Mouse (Mus musculus) left cerebral cortex, postnatal 25 days (tissue): ENCODE data around the gene Srcap. TPM values are rescaled to one million over a fixed set of nuclear protein-coding genes. Genes with fewer than 3 reads are reported as not detected.

Experiments used
- microRNA-seq, 2 experiments: library from miRNA; unstranded; fragments of <30 nt; microRNA quantifications; one replicate each; pipeline ENCODE4 v1.2.0; 2022
- total RNA-seq, 2 experiments: library from RNA; stranded (reverse); gene quantifications; 2 replicates each; pipeline ENCODE4 v1.2.3; 2021

Srcap gene
- total RNA-seq, 2 experiments from 2014 or later, result 101 to 116 TPM

Small RNAs within 50 kb of the gene (microRNA-seq; reads per million reads assigned to microRNA genes)
- 0 reads per million in 2 experiments for gene Gm47278
- gene Mir7060, result 0 reads per million in 2 experiments

Other genes starting within 250 kb of the Srcap start
- 10 to 100 TPM; 40.5 to 41.3 TPM for gene Sephs2, start 237.9 kb upstream of the Srcap start, total RNA-seq
- under 1 TPM; 0.34 to 0.94 TPM for gene Itgal, start 215.7 kb upstream of the Srcap start, total RNA-seq
- gene Zfp768, start 166.4 kb upstream of the Srcap start, total RNA-seq, result 10 to 100 TPM; 11.7 TPM
- 1 to 10 TPM; 5.4 to 6.7 TPM for gene Zfp747, start 135.9 kb upstream of the Srcap start, total RNA-seq
- 1 to 10 TPM; 2.8 to 4.0 TPM for gene 9130019O22Rik, start 124.8 kb upstream of the Srcap start, total RNA-seq
- gene E430018J23Rik, start 118.4 kb upstream of the Srcap start, total RNA-seq, result 1 to 10 TPM; 6.6 to 7.9 TPM
- 1 to 10 TPM; 4.5 TPM for gene Zfp764, start 105.2 kb upstream of the Srcap start, total RNA-seq
- 10 to 100 TPM; 13.0 to 16.8 TPM for gene Zfp688, start 89.9 kb upstream of the Srcap start, total RNA-seq
- gene Zfp689, start 62.8 kb upstream of the Srcap start, total RNA-seq, result 1 to 10 TPM; 5.8 to 8.2 TPM
- gene Prr14, start 52.4 kb upstream of the Srcap start, total RNA-seq, result 10 to 100 TPM; 27.1 to 32.2 TPM
- gene Fbrs, start 32.8 kb upstream of the Srcap start, total RNA-seq, result 10 to 100 TPM; 56.2 to 56.9 TPM
- 10 to 100 TPM; 10.6 to 11.6 TPM for gene Gm42715, start 7.6 kb downstream of the Srcap start, total RNA-seq
- gene Tmem265, start 49.4 kb downstream of the Srcap start, total RNA-seq, result not detected
- 10 to 100 TPM; 76.9 to 89.1 TPM for gene Phkg2, start 61.4 kb downstream of the Srcap start, total RNA-seq
- gene Ccdc189, start 76.6 kb downstream of the Srcap start, total RNA-seq, result 1 to 10 TPM; 6.8 to 7.7 TPM
- gene Rnf40, start 76.8 kb downstream of the Srcap start, total RNA-seq, result 10 to 100 TPM; 69.4 to 71.4 TPM
- 10 to 100 TPM; 22.2 to 24.8 TPM for gene Zfp629, start 103.8 kb downstream of the Srcap start, total RNA-seq
- gene Bcl7c, start 196.9 kb downstream of the Srcap start, total RNA-seq, result 10 to 100 TPM; 37.6 to 43.0 TPM
- 1 to 10 TPM; 2.6 to 3.4 TPM for gene Ctf1, start 200.8 kb downstream of the Srcap start, total RNA-seq
- not detected for gene Ctf2, start 220.2 kb downstream of the Srcap start, total RNA-seq
- 10 to 100 TPM; 81.3 to 88.2 TPM for gene Fbxl19, start 232.6 kb downstream of the Srcap start, total RNA-seq